Mouse (Mus musculus) liver, adult 2 months (tissue): ENCODE measurements around the gene Cpa5. TPM values are rescaled to one million over a fixed set of nuclear protein-coding genes. Genes with fewer than 3 reads are reported as not detected.

Source experiments
- DNase-seq: peaks from one replicate; pipeline ENCODE4 v3.0.0-alpha.2; 2011; ENCODE audit warnings: low read depth, low spot score; ENCODE audit errors: extremely low read depth
- H3K27ac ChIP-seq: fragments of 200-500 bp; replicated peaks from 2 replicates; pipeline ENCODE4 v1.5.1; 2012; ENCODE audit warnings: low read depth, mild to moderate bottlenecking, control low read depth, inconsistent platforms, low read length; ENCODE audit not compliant: insufficient read depth
- H3K27me3 ChIP-seq: fragments of 200-500 bp; 2 replicates; pipeline ENCODE4 v1.6.1; 2012; ENCODE audit warnings: mild to moderate bottlenecking, moderate library complexity, low read length, inconsistent platforms; ENCODE audit not compliant: control insufficient read depth, insufficient read depth
- H3K36me3 ChIP-seq: fragments of 200-500 bp; 2 replicates; pipeline ENCODE4 v1.6.1; 2012; ENCODE audit warnings: low read length, inconsistent platforms; ENCODE audit not compliant: control insufficient read depth, insufficient read depth
- H3K4me1 ChIP-seq: fragments of 200-500 bp; 2 replicates; pipeline ENCODE4 v1.6.1; 2011; ENCODE audit warnings: low read length; ENCODE audit not compliant: control insufficient read depth, insufficient read depth
- H3K4me3 ChIP-seq: fragments of 200-500 bp; 2 replicates; pipeline ENCODE4 v1.5.1; 2011; ENCODE audit warnings: low read depth, mild to moderate bottlenecking, control low read depth, low read length, moderate library complexity; ENCODE audit not compliant: insufficient read depth
- H3K79me2 ChIP-seq: fragments of 200-500 bp; 2 replicates; pipeline ENCODE4 v1.6.1; 2012; ENCODE audit warnings: inconsistent platforms, mild to moderate bottlenecking, low read length, moderate library complexity; ENCODE audit not compliant: control insufficient read depth, insufficient read depth
- H3K9ac ChIP-seq: fragments of 200-500 bp; 2 replicates; pipeline ENCODE4 v1.6.1; 2012; ENCODE audit warnings: low read depth, mild to moderate bottlenecking, control low read depth, inconsistent platforms, low read length
- CTCF ChIP-seq: fragments of 200-500 bp; IDR thresholded peaks from 2 replicates; pipeline ENCODE4 v1.5.1; 2011; ENCODE audit warnings: low read depth, low read length, control low read depth
- POLR2A ChIP-seq: fragments of 200-500 bp; IDR thresholded peaks from 2 replicates; pipeline ENCODE4 v1.6.1; 2011; ENCODE audit warnings: low read length, control low read depth; ENCODE audit not compliant: insufficient read depth; ENCODE audit errors: extremely low read depth
- WGBS: fragments of 180-500 bp; shearing (Covaris S2); methylation state at CpG from one replicate; pipeline ENCODE4 v1.1.7; 2018; 5-methylcytosine and 5-hydroxymethylcytosine counted together
- polyA plus RNA-seq: library from polyadenylated mRNA; depleted of rRNA; stranded (reverse); fragments of >200 nt; gene quantifications from 2 replicates; pipeline ENCODE4 v1.2.3, GENCODE M21; 2012
- total RNA-seq: library from RNA; depleted of rRNA; stranded (reverse); fragments of >200 nt; gene quantifications from 2 replicates; pipeline ENCODE4 v1.2.3, GENCODE M21; 2014

The Cpa5 gene
- total and polyA plus RNA-seq, 2 experiments: not detected

- 82% methylated on average over 9 of the region's 9 CpGs for WGBS
- Histone ChIP-seq H3K27ac (no peak overlapping the region), H3K36me3 (no peaks in the 10 kb centered on the region), H3K9ac (no peak overlapping the region), H3K4me3 (no peak overlapping the region), H3K4me1 (no peaks in the 10 kb centered on the region), H3K79me2 (no peaks in the 10 kb centered on the region), H3K27me3 (no peaks in the 10 kb centered on the region)
- DNase-seq: no peak
- TF ChIP-seq POLR2A (no peak), CTCF (no peak)
Measured at GRCm38 (mm10) chr6:30652425-30653188, 41.8 kb downstream of the Cpa5 start.

GRCm38 (mm10) chr6:30653518-30653917 is 42.7 kb downstream of the Cpa5 start:
- Histone ChIP-seq H3K4me1 (no peaks in the 10 kb centered on the region), H3K4me3 (no peak overlapping the region), H3K36me3 (no peaks in the 10 kb centered on the region), H3K27me3 (no peaks in the 10 kb centered on the region), H3K9ac (no peak overlapping the region), H3K79me2 (no peaks in the 10 kb centered on the region), H3K27ac (no peak overlapping the region)
- TF ChIP-seq CTCF (no peak), POLR2A (no peak)
- WGBS: 95% methylated on average over 6 of the region's 6 CpGs
- DNase-seq: no peak

DNA sequence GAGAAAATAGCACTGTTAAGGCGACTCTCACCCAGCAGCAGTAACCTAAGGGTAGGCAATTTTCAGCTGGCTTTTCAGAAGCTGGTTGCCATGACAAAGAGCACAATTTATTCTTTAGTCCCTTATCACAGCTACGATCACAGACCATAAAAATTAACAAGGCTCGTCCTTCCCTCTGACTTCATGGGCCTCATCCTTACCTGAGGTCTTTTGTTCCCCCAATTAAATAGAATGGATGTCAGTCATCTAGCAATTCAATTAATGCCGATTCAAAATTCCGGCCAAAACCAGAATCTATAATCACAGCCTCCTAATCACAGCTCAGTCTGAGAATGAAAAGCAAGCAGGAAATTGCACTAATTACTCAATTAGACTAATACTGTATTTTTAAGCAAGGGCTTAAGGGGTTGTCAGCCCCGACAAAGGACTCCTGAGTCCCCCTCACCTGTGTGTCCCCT is 43.6 kb downstream of the Cpa5 start:
- DNase-seq: no peak
- 95% methylated on average over 6 of the region's 6 CpGs for WGBS
- no peaks in the 10 kb centered on the region for H3K36me3 ChIP-seq
- H3K27me3 ChIP-seq: no peaks in the 10 kb centered on the region
- H3K9ac ChIP-seq: no peak overlapping the region
- H3K4me1 ChIP-seq: no peaks in the 10 kb centered on the region
- TF ChIP-seq CTCF: no peak
- no peak overlapping the region for H3K4me3 ChIP-seq
- no peak overlapping the region for H3K27ac ChIP-seq
- H3K79me2 ChIP-seq: no peaks in the 10 kb centered on the region

GRCm38 (mm10) chr6:30654932-30655331 is 44.1 kb downstream of the Cpa5 start:
- Histone ChIP-seq H3K9ac (no peak overlapping the region), H3K27ac (no peak overlapping the region), H3K4me3 (no peak overlapping the region), H3K4me1 (no peaks in the 10 kb centered on the region), H3K27me3 (no peaks in the 10 kb centered on the region), H3K36me3 (no peaks in the 10 kb centered on the region), H3K79me2 (no peaks in the 10 kb centered on the region)
- TF ChIP-seq POLR2A (no peak), CTCF (no peak)
- no peak for DNase-seq
- WGBS: 97% methylated on average over 3 of the region's 3 CpGs

- DNase-seq: no peak
- H3K9ac ChIP-seq: no peak overlapping the region
- no peaks in the 10 kb centered on the region for H3K27me3 ChIP-seq
- no peaks in the 10 kb centered on the region; the same call in 1 of the 2 replicates for H3K36me3 ChIP-seq
- no peak overlapping the region for H3K4me3 ChIP-seq
- no peaks in the 10 kb centered on the region for H3K4me1 ChIP-seq
- H3K27ac ChIP-seq: no peak overlapping the region
- TF ChIP-seq CTCF: no peak
- no peak for TF ChIP-seq POLR2A
- 97% methylated on average over 12 of the region's 12 CpGs for WGBS
- no peaks in the 10 kb centered on the region for H3K79me2 ChIP-seq
Measured at GRCm38 (mm10) chr6:30657279-30657678, 46.5 kb downstream of the Cpa5 start.

DNA sequence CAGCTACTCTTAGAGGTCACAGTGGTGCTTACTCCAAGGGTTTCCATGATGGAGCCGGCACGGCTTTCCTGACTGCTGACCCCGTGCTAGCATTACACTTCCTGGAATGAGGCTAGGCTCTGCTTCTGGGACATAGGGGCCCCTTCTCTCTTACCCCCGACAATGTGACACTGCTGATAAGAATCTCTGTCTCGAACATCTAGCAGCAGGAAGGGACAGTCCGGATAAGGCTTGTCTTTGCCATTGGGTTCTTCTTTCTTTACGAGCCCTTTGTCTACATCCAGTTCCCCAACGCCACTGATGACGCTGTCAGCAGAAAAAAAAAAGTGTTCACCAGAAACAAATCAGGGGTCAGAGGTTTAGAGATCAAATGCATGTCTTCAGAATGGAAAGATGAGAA is 47.8 kb downstream of the Cpa5 start:
- WGBS: 79% methylated on average over 9 of the region's 9 CpGs
- Histone ChIP-seq H3K27ac (no peak overlapping the region), H3K4me1 (no peaks in the 10 kb centered on the region), H3K27me3 (no peaks in the 10 kb centered on the region), H3K36me3 (no peaks in the 10 kb centered on the region; the same call in 1 of the 2 replicates), H3K79me2 (no peaks in the 10 kb centered on the region), H3K4me3 (no peak overlapping the region), H3K9ac (no peak overlapping the region)
- DNase-seq: no peak
- no peak for TF ChIP-seq CTCF
- no peak for TF ChIP-seq POLR2A
